Mouse (Mus musculus) monocyte, adult 5-6 weeks (primary cell): ENCODE data around the gene Olfr912. TPM values are rescaled to one million over a fixed set of nuclear protein-coding genes. Genes with fewer than 3 reads are reported as not detected.

Experiments
- ATAC-seq: fragments of 153-309, 156-312 bp; replicated peaks from 2 replicates; pipeline ENCODE4 v1.8.0; 2017; ENCODE audit warnings: mild to moderate bottlenecking; ENCODE audit not compliant: low TSS enrichment, insufficient number of reproducible peaks, severe bottlenecking, poor library complexity, low FRiP score
- total RNA-seq: library from RNA; stranded (forward); fragments of 200-1000, 200-491, 200-594 nt; gene quantifications from 3 replicates; pipeline ENCODE4 v1.2.3, GENCODE M21; 2017

Gene Olfr912
- total RNA-seq = not detected in 3 replicates

GRCm38 (mm10) chr9:38579878-38580277 lies at the start of gene Olfr912:
Olfr912 (plus strand) TSS chr9:38580178.
- ATAC-seq = no peak

GRCm38 (mm10) chr9:38537549-38537948 lies 42.4 kb upstream of the Olfr912 start, which contains the start of gene Olfr910:
Olfr910 (plus strand) TSS chr9:38537849.
- ATAC-seq = no peak

- ATAC-seq = no peak
Observed at GRCm38 (mm10) chr9:38591056-38591455, 11.1 kb downstream of the Olfr912 start.

GRCm38 (mm10) chr9:38592459-38592858 lies 12.5 kb downstream of the Olfr912 start, which contains the start of gene Olfr913:
Olfr913 (plus strand) TSS chr9:38592759.
- ATAC-seq = no peak

- no peak for ATAC-seq
Observed at GRCm38 (mm10) chr9:38604802-38605201, 24.8 kb downstream of the Olfr912 start, which contains the start of gene Olfr914. Olfr914 (plus strand) TSS chr9:38605102.

- ATAC-seq = no peak
Observed at GRCm38 (mm10) chr9:38632406-38632805, 52.4 kb downstream of the Olfr912 start.

Other genes with a start within 250 kb of the Olfr912 start
- not detected in 3 replicates for gene Olfr898, start 231.8 kb upstream of the Olfr912 start, total RNA-seq
- gene Olfr250, start 213.3 kb upstream of the Olfr912 start, total RNA-seq = not detected in 3 replicates
- gene Olfr251, start 203.1 kb upstream of the Olfr912 start, total RNA-seq = not detected in 3 replicates
- gene Olfr147, start 178.5 kb upstream of the Olfr912 start, total RNA-seq = not detected in 3 replicates
- not detected in 3 replicates for gene Olfr901, start 150.7 kb upstream of the Olfr912 start, total RNA-seq
- gene Olfr902, start 132.5 kb upstream of the Olfr912 start, total RNA-seq = not detected in 3 replicates
- not detected in 3 replicates for gene Olfr904, start 117.0 kb upstream of the Olfr912 start, total RNA-seq
- not detected in 3 replicates for gene Olfr905, start 109.1 kb upstream of the Olfr912 start, total RNA-seq
- not detected in 3 replicates for gene Olfr906, start 93.1 kb upstream of the Olfr912 start, total RNA-seq
- not detected in 3 replicates for gene Olfr907, start 84.4 kb upstream of the Olfr912 start, total RNA-seq
- gene Olfr911-ps1, start 58.6 kb upstream of the Olfr912 start, total RNA-seq = not detected in 3 replicates
- gene Olfr910, start 42.3 kb upstream of the Olfr912 start, total RNA-seq = not detected in 3 replicates
- not detected in 3 replicates for gene Olfr913, start 12.6 kb downstream of the Olfr912 start, total RNA-seq
- not detected in 3 replicates for gene Olfr914, start 24.9 kb downstream of the Olfr912 start, total RNA-seq
- not detected in 3 replicates for gene Olfr916, start 79.7 kb downstream of the Olfr912 start, total RNA-seq
- not detected in 3 replicates for gene Olfr917, start 85.7 kb downstream of the Olfr912 start, total RNA-seq
- gene Olfr918, start 94.4 kb downstream of the Olfr912 start, total RNA-seq = not detected in 3 replicates
- gene Olfr919, start 123.5 kb downstream of the Olfr912 start, total RNA-seq = not detected in 3 replicates
- gene Vwa5a, start 138.1 kb downstream of the Olfr912 start, total RNA-seq = 29.2 to 35.0 TPM (median 33.1 TPM) in 3 replicates
- gene Olfr920, start 172.1 kb downstream of the Olfr912 start, total RNA-seq = 0.19 to 1.4 TPM (median 0.53 TPM) in 3 replicates
- not detected in 3 replicates for gene Olfr921, start 192.9 kb downstream of the Olfr912 start, total RNA-seq
- not detected in 3 replicates for gene Olfr922, start 234.4 kb downstream of the Olfr912 start, total RNA-seq
- not detected in 3 replicates for gene Olfr923, start 246.4 kb downstream of the Olfr912 start, total RNA-seq